Mouse (Mus musculus): ENCODE measurements around the gene Mipep. TPM values are rescaled to one million over a fixed set of nuclear protein-coding genes. Genes with fewer than 3 reads are reported as not detected.

Gene Mipep
- total RNA-seq, 4 experiments from 2014 or later: 30.2 to 32.4 (median 30.9) TPM

Other genes with a start within 250 kb of the Mipep start
- gene Spata13, start 150.6 kb upstream of the Mipep start, total RNA-seq (2022): 10 to 100 TPM; 22.4 to 27.3 (median 23.9) TPM
- gene C1qtnf9, start 16.4 kb upstream of the Mipep start, total RNA-seq (2022): under 1 TPM in 3 of 4 experiments, not detected in 1; 0.20 to 0.34 (median 0.23) TPM

All from layer of hippocampus, adult 8-10 months (tissue).